Mouse (Mus musculus): ENCODE results near the gene Mfsd2a.

The Mfsd2a gene

DNA sequence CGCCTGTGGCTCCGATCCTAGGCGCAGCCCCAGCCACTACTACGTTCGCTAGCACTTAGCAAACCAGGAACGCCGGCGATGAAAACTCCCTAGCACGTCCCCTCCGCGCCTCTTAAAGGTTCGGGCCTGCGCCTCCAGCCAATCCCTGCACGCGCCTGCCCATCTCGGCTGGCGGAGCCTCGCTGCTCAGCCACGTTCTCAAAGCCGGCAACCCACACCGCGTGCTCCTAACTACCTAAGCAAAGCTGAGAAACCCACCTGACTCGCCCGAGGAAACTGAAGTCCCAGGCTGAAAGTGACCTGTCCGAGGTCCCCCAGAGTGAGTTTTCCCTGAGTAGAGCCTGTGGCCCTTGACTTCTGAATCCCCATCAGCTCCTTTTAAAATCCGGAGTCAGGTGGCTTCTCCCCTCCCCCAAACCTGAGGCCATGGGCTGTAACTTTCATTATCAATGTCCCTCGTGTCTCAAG is at the start of gene Mfsd2a:
Gene Mfsd2a (minus strand): TSS at position 89 of the 468 bp plus-strand sequence.
- in situ Hi-C loops (cut with MboI, MseI) = loop anchor here (10.0 kb wide), 1 partner anchor 1574 kb away; no protein-coding TSS in a partner anchor

DNA sequence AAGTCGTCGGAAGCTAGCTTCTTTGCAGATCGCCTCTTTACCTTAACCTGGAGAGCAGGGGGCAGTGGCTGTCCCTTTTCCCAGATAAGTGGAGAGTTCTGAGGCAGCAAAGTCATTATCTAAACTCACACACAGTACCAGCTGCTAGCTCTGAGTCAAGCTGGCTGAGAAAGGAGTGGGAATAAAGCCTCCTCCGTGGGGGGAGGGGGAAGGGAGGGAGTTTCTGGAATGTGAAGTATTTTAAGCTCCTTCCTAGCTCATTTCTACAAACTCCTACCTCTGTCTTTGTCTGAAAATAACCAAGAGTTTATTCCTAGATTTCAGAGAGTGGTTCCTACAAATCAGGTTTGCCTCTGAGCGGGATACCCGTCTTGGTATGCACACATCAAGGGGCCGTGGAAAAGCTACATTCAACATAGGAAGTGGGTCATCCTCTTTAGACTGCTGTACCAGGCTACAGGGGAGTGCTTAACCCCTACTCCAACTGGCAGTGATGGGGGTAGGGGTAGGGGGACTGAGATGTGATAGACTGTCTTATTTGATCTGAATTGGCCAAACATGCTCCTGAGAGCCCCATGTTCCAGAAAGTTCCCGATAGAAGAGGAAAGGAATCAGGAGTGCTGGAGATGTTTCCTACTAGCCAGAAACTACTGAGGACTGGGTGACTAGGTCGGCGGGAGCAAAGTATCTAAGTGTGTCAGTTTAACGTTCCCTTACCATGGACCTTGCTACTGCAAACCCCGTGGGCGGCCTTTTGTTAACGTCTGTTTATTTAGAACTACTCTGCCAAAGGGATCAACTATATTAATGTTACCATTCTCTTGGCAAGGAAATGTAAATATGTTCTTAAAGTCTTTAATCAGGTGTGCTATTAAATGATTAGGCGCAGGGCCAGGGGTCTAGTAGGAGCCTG is 44.3 kb upstream of the Mfsd2a start:
- in situ Hi-C loops (cut with MboI, MseI) = no loop called here

DNA sequence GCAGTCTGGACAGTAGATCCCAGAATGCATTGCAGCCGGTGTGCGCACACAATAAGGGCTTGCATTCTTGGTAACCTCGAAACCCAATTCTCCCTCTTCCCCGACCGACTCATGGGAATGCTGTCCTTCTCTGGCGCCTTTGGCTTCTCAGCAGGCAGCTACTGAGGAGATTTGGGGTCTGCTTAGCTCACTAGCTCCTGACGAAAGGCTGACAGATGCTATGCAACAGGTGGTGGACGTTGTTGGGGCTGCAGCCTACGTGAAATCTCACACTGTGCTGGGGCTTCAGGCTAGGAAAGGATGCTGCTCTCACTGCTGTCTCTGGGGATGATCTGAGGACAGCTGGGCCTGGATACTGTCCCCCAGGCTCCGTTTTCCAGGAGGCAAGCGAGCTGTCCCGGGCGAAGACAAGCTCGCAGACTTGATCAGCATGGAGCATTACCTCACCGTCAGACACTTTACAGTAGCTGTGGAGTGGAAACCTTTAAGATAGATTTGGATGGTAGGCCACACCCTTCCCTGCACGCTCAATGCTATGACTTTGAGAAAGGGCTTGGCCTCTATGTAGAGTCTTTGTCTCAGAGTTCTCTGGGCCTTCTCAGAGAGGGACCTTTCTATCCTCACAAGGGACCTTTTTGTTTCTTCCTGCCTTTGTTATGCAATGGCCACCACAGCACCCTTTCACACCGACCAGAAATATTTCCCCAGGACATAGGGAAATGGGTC is 39.8 kb upstream of the Mfsd2a start:
- in situ Hi-C loops (cut with MboI, MseI) = loop anchor here (5.0 kb wide), 1 partner anchor 82 kb away; no protein-coding TSS in a partner anchor

- in situ Hi-C loops (cut with MboI, MseI) = loop anchor here (5.0 kb wide), 1 partner anchor 82 kb away; no protein-coding TSS in a partner anchor
Measured at GRCm38 (mm10) chr4:123000130-123000529, 39.1 kb upstream of the Mfsd2a start.

DNA sequence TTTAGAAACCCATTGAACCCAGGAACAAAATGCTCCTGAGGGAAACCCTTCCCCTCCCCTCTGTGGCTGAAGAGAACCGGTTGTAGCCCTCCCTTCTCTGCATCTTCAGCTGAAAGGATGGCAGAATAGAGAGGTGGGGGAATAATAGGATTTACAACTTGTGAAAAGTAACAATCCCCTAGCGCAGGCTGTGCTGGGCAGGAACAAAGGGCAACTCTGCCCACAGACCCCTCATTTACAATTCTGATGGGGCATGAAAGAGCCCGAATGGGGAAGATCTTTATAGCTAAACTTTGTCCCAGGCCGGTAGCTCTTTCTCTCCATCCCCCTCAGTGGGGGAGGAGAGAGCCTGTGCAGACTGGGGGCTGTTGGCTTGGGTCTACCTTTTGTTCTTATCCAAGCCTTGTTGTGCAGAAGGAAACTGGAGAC is 38.3 kb upstream of the Mfsd2a start:
- in situ Hi-C loops (cut with MboI, MseI) = no loop called here

- in situ Hi-C loops (cut with MboI, MseI) = no loop called here
Measured at GRCm38 (mm10) chr4:122998537-122999262, 37.7 kb upstream of the Mfsd2a start.

GRCm38 (mm10) chr4:122996618-122997381 is 35.8 kb upstream of the Mfsd2a start:
- in situ Hi-C loops (cut with MboI, MseI) = no loop called here

GRCm38 (mm10) chr4:122996221-122996617 is 35.2 kb upstream of the Mfsd2a start:
- in situ Hi-C loops (cut with MboI, MseI) = no loop called here

DNA sequence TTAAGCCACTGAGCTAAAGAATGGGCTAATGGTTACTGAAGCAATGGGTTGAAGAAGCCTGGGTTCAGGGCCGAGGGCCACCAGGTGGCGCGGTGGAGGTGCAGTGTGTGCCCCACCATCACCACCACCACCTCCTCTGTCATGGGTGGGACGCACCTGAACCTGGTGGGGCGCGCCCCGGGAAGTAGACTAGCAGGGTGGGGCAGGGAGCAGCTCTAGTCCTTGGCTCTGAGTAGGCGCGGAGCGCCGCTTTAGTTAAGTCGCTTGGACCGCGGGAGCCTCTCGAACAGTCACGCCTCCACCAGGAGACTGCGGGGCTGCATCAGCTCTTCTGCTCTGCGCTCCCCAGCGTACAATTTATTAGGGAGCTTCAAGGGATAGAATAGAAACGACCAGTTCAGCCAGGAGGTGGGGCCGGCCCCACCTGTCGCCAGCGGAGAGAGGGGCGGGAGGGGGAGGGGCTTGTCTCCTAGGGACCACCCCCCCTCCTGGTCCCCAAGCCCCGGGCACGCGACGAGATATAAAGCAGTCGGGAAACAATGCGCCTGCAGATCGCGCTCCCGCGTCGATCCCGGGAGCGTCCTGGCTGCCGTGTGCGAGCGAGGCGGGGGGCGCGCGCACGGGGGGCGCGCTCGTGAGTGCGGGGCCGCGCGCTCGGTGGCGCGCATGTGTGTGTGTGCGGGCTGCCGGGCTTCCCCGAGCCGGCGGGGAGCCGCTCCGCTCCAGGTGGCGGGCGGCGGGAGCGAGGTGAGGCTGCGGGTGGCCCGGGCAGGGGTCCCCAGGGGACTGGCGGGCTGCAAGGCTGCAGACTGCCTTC is 34.6 kb upstream of the Mfsd2a start, which contains the start of gene Mycl:
Gene Mycl (plus strand): TSS at position 249 of the 817 bp plus-strand sequence.
- in situ Hi-C loops (cut with MboI, MseI) = no loop called here

DNA sequence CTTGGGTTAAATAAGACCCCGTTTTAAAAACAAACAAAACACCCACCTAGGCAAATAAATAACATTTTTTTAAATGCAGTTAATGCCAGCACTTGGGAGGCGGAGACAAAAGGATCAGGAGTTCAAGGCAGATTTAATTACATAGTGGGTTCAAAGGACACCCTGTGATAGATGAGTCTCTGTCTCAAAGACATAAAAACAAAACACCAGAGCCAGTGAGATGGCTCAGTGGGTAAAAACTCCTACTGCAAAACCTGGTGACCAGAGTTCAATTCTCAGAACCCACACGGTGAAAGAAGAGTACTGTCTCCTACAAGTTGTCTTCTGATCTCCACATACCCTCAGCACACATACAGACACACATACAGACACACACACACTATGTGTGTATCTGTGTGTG is 31.3 kb upstream of the Mfsd2a start:
- in situ Hi-C loops (cut with MboI, MseI) = no loop called here

DNA sequence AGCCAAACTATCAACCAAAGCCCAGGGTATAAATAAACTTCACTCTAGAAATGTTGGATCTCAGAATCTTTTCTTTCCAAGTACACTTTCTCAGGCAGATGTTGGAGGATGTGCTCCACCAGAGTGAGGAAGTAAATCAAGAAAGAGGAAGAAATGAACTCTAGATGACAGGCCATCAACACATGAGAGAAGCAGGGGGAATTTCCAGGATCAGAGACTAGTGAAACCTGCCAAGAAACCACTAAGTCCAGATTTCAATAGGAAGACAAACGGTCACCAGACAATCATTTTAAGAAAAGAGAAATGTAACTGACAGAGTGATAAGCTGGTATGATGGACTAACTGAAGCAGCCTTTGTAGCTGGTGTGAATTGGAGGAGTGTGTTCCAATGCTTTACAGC is 30.2 kb upstream of the Mfsd2a start:
- in situ Hi-C loops (cut with MboI, MseI) = no loop called here

DNA sequence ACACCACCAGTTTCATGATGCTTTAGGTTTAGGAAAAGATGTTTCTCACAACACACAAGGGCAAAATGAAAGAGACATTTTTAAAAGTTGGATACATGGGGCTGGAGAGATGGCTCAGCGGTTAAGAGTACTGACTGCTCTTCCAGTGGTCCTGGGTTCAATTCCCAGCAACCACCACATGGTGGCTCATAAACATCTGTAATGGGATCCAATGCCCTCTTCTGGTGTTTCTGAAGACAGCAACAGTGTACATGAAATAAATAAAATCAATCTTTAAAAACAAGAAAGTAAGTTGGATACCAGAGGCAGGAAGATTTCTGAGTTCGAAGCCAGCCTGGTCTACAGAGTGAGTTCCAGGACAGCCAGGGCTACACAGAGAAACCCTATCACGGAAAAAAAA is 27.0 kb upstream of the Mfsd2a start:
- in situ Hi-C loops (cut with MboI, MseI) = loop anchor here (5.0 kb wide), 1 partner anchor 36 kb away; no protein-coding TSS in a partner anchor

- in situ Hi-C loops (cut with MboI, MseI) = loop anchor here (5.0 kb wide), 1 partner anchor 35 kb away; no protein-coding TSS in a partner anchor
Measured at GRCm38 (mm10) chr4:122987421-122987820, 26.4 kb upstream of the Mfsd2a start.

GRCm38 (mm10) chr4:122985110-122985509 is 24.1 kb upstream of the Mfsd2a start:
- in situ Hi-C loops (cut with MboI, MseI) = loop anchor here (5.0 kb wide), 1 partner anchor 33 kb away; no protein-coding TSS in a partner anchor

DNA sequence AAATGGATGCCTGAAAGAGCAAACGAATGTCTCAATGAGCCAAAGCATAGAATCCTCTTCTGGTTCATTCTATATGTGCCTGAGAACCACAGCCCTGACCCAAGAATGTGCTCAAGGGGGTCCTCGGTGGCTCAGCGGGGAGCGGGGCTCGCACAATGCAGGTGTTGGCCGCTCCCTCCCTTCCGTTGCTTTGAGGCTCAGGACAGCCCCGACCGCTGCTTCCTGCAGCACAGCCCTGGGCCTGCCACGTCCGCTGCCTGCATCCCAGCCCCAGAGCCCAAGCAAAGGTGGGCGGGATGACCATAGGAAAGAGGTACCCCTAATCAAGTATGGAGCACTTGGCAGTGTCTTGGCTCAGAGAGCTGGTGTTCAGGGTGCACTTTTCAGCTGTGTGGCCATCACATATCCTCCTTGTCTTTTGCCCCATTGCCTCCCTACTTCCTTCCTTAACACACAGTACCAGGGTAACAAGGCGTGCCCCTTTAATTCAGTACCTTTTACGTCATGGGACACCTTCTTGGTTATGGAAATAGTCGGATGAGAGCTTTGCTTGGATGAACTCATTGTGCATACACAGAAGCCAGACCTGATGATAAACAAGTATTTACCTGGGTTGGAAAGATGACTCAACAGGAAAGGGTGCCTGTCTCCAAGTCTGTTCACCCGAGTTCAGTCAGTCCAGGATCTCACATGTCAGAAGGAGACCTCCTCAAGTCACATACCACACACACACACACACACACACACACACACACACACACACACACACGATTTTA is 22.7 kb upstream of the Mfsd2a start:
- in situ Hi-C loops (cut with MboI, MseI) = no loop called here

GRCm38 (mm10) chr4:122982537-122982936 is 21.5 kb upstream of the Mfsd2a start:
- in situ Hi-C loops (cut with MboI, MseI) = no loop called here

DNA sequence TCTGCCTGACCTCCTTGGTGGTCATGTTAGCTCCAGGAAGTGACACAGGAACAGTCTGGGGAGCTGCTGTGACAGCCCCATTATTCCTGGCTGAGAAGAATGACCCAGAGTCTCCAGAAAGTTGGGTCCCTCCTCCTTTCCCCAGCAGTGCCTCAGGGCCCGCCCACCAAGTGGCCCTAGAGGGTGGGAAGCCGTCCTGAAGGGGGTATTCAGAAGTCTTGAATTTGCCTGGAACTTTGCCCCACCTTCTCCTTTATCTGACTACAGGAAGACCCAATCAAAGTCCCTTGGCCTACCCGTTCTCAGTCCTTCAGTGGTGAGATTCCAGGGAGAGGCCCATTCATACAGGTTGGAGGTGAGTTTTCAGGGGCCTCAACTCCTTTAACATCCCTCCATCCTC is 20.9 kb upstream of the Mfsd2a start:
- in situ Hi-C loops (cut with MboI, MseI) = no loop called here

- in situ Hi-C loops (cut with MboI, MseI) = no loop called here
Measured at GRCm38 (mm10) chr4:122981238-122981637, 20.2 kb upstream of the Mfsd2a start.

DNA sequence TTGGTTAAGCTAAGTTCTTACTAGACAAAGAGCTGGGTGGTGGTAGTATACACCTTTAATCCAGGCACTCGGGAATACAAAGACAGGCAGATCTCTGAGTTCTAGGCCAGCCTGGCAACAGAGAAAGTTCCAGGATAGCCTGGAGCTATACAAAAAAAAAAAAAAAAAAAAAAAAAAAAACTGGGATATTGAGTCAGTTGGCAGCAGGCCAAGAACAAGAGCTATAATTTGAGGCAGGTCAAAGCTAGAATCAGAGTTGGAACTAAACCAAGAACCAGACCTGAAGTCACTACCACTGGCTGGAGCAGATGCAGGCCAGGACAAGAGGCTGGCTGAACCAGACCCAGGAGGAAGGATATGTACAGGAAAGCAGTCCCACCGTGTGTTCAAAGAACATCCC is 19.7 kb upstream of the Mfsd2a start:
- in situ Hi-C loops (cut with MboI, MseI) = no loop called here
